Mouse (Mus musculus) frontal cortex, postnatal 10 days (tissue): Measurements from ENCODE around the gene Vmn1r91.
"Not testable (repeated sequence)": the region's sequence is repeated elsewhere in the genome, so short reads cannot be mapped to it uniquely, and the experiment has no call there.

Experiments
- DNase-seq, 2 experiments: peaks; one replicate each; pipeline ENCODE4 v3.0.0; 2022; ENCODE audit warnings: low spot score in 2 of 2, mixed read lengths in 1 of 2

Vmn1r91 gene

GRCm38 (mm10) chr7:20099380-20099779 is at the start of gene Vmn1r91:
Gene Vmn1r91, plus strand, starts transcription at chr7:20099680.
- not testable (repeated sequence) for DNase-seq

GRCm38 (mm10) chr7:20064100-20064499 is 35.4 kb upstream of the Vmn1r91 start:
- DNase-seq, result not testable (repeated sequence)

GRCm38 (mm10) chr7:20078118-20078517 is 21.4 kb upstream of the Vmn1r91 start:
- not testable (repeated sequence) for DNase-seq

- not testable (repeated sequence) for DNase-seq
Measured at GRCm38 (mm10) chr7:20122479-20122878, 23.0 kb downstream of the Vmn1r91 start, which contains the start of gene Gm16442. Gene Gm16442, minus strand, starts transcription at chr7:20122579.

- DNase-seq, result not testable (repeated sequence)
Measured at GRCm38 (mm10) chr7:20138988-20139387, 39.5 kb downstream of the Vmn1r91 start, which contains the start of gene Vmn1r93. Gene Vmn1r93, minus strand, starts transcription at chr7:20139088.
